Mouse (Mus musculus): ENCODE data around the gene Sirt2. TPM values are rescaled to one million over a fixed set of nuclear protein-coding genes. Genes with fewer than 3 reads are reported as not detected.

The Sirt2 gene
- total RNA-seq, 2 experiments from 2014 or later, result 81.6 to 82.3 TPM

GRCm38 (mm10) chr7:28796562-28796975 is 30.0 kb downstream of the Sirt2 start:
- DNase-seq, result peak; percentile 79

- DNase-seq, result no peak
Observed at GRCm38 (mm10) chr7:28799994-28800393, 33.5 kb downstream of the Sirt2 start.

- no peak for DNase-seq
Observed at GRCm38 (mm10) chr7:28801451-28801850, 34.9 kb downstream of the Sirt2 start.

DNA sequence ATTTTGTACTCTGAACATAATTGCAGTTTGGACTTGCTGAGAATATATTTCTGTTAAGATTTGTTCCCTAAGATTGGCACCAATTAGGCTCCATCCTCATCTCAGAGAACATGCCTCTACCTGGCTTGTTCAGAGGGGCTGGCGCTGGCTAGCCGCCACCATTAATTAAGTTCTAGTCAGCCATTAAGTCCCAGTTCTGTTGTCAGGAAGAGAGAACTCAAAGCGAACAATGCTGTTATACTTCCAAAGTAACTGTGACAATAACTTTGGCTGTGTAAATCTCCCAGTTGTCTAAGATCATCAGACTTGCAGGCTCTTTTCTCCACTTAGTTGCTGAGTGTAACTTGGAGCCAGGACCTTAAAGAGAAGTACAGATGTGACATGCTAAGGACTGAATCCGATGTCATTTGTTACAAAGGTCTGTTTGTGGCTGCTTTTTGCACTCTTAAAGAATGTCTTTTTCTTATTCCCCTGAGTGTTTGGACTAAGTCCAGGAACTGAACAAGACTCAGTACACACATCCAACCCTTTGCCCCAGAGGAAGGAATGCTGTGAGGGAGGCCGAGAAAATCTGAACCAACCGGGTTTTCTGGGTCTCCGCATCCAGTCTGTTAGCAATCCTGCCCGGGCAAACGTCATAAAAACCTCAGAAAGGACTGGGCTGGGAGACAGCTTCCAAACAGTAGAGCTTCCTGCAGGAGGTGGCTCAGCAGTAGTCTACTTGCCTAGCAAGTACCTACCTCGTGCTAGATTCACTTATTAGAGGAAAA is 35.6 kb downstream of the Sirt2 start:
- DNase-seq, result peak; percentile 46

DNA sequence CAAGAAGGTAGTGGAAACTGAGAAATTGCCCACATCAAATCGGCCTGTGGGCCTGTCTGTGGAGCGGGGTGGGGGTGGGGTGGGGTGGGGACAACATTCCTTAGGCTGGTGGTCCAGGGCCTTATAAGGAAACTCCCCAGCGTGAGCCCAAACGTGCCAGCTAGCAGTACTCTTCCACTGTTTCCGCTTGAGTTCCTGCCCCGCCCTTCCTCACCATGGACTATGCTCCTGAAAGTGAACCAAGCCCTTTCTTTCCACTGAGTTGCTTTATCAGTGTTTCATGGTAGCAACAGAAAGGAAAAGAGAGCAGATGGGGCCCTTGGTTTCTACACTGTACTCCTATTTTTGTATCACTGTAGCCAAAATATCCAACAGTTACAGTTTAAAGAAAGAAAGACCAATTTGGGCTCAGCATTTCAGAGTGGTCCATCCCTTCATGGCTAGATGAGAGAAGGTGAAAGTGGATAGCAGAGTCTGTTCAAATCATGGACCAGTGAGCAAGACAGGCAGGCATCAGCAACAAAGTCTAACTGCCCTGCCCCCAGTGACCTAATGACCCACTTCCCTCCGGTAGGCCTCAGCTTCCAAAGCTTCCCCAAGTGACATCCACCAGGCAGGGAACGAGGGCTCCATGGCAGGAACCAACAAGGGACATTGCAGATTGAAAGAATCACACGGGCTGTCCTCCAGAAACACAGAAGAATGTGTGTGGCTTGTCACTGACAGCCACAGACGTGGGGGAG is 36.5 kb downstream of the Sirt2 start:
- no peak for DNase-seq

- no peak for DNase-seq
Observed at GRCm38 (mm10) chr7:28803756-28804155, 37.2 kb downstream of the Sirt2 start.

GRCm38 (mm10) chr7:28806869-28807268 is 40.3 kb downstream of the Sirt2 start:
- DNase-seq, result no peak

- DNase-seq, result peak; percentile 53
Observed at GRCm38 (mm10) chr7:28807641-28808220, 41.2 kb downstream of the Sirt2 start.

GRCm38 (mm10) chr7:28808221-28808941 is 41.8 kb downstream of the Sirt2 start, which contains the start of gene Hnrnpl:
Gene Hnrnpl (plus strand): TSS chr7:28808541.
- no peak for DNase-seq

DNA sequence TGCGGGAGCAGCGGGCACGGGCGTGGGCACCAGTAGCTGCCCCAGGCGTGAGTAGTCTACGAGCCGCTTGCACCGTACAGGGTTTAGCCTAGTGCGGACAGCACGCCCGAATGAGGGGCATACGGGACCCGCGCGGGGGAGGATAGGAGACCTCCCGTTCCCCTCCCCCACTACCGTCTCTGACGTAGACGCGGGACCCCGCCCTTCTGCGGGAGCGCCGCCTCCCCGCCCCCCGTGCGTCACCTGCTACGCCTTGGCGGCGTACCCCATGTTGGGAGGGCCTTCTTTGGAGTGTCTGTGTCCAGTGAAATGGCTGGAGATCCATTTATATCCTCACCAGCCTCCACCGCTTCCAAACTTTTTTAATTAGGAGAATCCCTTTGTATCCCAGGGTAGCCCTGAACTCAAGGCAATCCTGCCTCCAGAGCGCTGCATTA is 42.4 kb downstream of the Sirt2 start:
- peak; percentile 95 for DNase-seq

- peak; percentile 62 for DNase-seq
Observed at GRCm38 (mm10) chr7:28809401-28810089, 43.0 kb downstream of the Sirt2 start.

DNA sequence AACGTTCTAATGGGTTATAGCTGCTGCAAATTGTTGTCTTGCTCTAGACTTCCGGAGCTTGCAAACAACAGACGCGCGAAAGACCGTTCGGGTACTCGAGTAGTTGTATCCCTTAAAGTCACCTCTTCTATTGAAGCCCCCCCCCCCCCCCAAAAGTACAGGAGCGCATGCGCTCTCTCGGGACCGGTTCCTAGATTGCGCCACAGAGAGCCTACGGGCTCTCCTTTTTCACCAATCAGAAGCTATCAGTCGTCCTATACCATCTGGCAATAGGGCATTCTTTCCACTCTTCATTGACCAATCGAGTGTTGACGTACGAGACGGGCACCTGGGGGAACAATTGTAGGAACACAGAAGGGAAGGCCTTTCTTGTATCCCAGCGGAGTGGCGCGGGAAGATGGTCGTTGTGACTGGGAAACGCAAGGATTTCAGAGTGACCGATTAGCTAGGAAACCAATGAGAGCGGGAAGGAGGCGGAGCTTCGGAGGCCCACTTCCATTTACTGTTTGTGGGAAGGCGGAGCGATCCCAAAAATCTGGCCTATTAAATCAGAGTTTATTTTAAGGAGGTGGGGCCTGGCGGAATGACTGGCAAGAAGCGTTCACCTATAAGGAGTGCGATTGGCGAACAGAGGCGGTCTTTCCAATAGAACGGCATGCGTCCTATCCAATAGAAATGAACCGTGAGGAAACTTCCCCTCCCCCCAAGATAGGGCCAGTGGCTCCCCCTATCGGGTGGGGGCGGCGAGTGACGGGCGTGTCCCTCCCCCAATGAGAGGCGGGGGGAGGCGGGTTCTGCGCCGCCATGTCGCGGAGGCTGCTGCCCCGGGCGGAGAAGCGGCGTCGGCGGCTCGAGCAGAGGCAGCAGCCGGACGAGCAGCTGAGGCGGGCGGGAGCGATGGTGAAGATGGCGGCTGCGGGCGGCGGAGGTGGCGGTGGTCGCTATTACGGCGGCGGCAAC is 43.9 kb downstream of the Sirt2 start:
- peak; percentile 99 for DNase-seq

DNA sequence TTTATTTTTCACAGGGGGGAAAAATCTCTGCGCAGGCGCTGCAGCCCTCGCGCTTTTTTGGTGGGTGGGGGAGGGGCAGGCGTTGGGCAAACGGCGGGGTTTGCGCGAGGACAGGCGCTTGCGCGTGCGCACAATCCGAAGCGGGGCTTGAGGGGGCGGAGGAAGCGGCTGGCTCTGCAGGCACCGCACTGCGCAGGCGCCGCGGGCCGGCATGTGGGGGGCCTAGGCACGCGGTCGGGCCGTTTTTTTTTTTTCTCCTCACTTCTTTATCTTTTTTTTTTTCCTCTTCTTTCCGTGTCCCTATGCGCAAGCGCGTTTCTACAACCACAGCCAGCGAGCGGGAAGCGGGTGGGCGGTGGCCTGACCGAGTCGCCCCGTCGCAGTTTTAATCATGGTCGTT is 44.7 kb downstream of the Sirt2 start:
- DNase-seq, result peak; percentile 94

- no peak for DNase-seq
Observed at GRCm38 (mm10) chr7:28811640-28812275, 45.2 kb downstream of the Sirt2 start.

GRCm38 (mm10) chr7:28812436-28812835 is 45.9 kb downstream of the Sirt2 start:
- DNase-seq, result no peak

DNA sequence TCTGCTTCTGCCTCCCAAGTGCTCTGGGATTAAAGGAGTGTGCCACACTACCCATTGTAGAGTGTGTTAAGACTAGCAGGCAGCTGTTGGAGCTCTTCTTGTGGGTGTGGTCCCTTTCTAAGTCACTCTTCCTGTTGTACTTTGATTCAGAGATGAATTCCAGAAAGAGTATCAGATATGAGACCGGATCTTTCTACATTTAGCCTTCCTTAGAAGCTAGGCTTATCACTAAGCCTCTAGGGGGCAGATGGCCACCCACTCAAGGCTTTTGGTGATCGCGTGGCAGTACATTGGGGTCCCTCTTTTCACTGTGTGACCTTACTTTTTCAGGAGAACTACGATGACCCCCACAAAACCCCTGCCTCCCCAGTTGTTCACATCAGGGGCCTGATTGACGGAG is 46.4 kb downstream of the Sirt2 start:
- no peak for DNase-seq

DNA sequence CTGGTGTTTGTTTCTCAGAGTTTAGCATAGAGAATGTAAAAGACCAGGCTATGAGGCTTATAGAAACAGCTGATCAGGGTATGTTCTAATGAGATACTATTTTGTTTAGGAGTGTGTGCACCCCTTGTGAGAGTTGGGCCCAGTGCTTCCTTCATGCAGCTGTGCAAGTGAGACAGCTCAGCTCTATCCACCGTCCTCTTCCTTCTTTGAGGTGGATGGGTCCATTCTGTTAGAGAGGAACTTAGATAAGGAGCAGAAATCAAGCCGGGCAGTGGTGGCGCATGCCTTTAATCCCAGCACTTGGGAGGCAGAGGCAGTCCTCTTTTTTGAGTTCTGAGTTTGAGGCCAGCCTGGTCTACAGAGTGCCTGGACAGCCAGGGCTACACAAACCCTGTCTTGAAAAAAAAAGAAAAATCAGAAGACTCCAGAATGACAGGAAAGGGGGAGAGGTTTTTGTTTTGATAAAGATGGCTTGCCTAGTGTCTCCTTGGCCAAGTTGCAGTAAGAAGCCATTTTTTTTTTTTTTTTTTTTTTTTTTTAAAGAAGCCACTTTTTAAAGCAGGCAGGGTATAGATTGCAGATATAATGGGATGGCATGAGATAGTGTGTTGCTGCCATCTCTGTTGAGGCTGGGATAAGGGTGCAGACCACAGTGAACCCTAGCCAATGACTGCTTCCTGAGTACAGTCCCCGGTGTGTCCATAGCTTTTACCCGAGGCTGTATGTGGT is 47.9 kb downstream of the Sirt2 start:
- DNase-seq, result no peak

GRCm38 (mm10) chr7:28815230-28815629 is 48.7 kb downstream of the Sirt2 start:
- DNase-seq, result no peak

DNA sequence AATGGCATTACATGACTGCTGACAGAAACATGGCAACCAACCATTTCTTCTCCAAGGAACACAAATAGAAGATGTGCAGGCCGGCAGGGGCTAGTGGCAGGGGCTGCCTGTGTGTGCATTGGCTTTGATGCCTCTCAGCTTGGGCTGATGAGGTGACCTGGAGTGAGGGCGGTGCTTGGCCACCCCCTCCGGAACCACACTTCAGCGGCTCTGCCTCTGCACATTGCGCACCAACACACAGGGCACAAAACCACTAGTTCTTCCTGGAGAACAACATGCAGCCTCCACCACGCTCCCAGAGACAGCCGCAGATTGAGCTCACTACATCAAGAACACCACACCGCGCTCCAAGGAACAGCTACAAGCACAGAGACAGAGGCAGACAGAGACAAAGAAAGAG is 49.7 kb downstream of the Sirt2 start:
- DNase-seq, result no peak
